In genomic region chr9:41581741-41582140, GRCm38 (mm10) we compare ENCODE assay signal across 9 mouse cellular contexts.
DNase-seq lines count a peak whose midpoint lies in the region; ATAC-seq lines count a peak whose summit lies in the region.
"Had no signal": no experiment of that assay in that cellular context is flagged by ENCODE, and none has a peak within 500 bp of the region (broad histone marks: within the 10 kb centered on the region; RNA-seq: fewer than 3 reads in every experiment).

No protein-coding gene starts in this region.

- H3K4me2 ChIP-seq in heart, embryonic 11.5 days, result peak overlapping the region; percentile 71
- H3K4me2 ChIP-seq in heart, embryonic 16.5 days (ENCODE audit: low read depth, low read length), result peak overlapping the region; percentile 67

- peak overlapping the region; percentile 73 for H3K27ac ChIP-seq in heart, embryonic 11.5 days (ENCODE audit: low read depth, low read length)
- H3K27ac ChIP-seq in brown adipose tissue, adult 24 weeks (replicated peaks; ENCODE audit: low read depth, low read length), result no peak overlapping the region
- H3K27ac ChIP-seq in heart, embryonic 16.5 days (ENCODE audit: low read length), result peak overlapping the region; percentile 87; the same call in 1 of the 2 replicates
- peak overlapping the region; percentile 97 for H3K27ac ChIP-seq in midbrain, embryonic 10.5 days (replicated peaks)

- no peak for DNase-seq in heart, postnatal 25 days (ENCODE audit: low spot score)
- no peak for DNase-seq in midbrain, embryonic 10.5 days (ENCODE audit: low spot score)
- no peak for DNase-seq in right cerebral cortex, postnatal 36 days (ENCODE audit: low spot score in 2 of 2)
- no peak for DNase-seq in layer of hippocampus, adult 18-20 months (ENCODE audit: low spot score in 2 of 2)
- DNase-seq in cerebellum, adult 11 months, result no peak
- DNase-seq: thymus, adult 2 months had no signal

- peaks cover 4% of the 10 kb centered on the region; the same call in 1 of the 2 replicates for H3K4me1 ChIP-seq in heart, embryonic 11.5 days (ENCODE audit: control insufficient read depth, insufficient read depth, low read length)
- H3K4me1 ChIP-seq in brown adipose tissue, adult 24 weeks (ENCODE audit: control insufficient read depth, insufficient read depth, insufficient read length, low read length), result no peaks in the 10 kb centered on the region; the same call in 1 of the 2 replicates
- H3K4me1 ChIP-seq in heart, embryonic 16.5 days (ENCODE audit: control insufficient read depth, insufficient read depth, low read length), result peaks cover 2% of the 10 kb centered on the region
- peaks cover 67% of the 10 kb centered on the region for H3K4me1 ChIP-seq in midbrain, embryonic 10.5 days

- H3K9me3 ChIP-seq in heart, embryonic 11.5 days (replicated peaks; ENCODE audit: control insufficient read depth, low read length), result no peaks in the 10 kb centered on the region
- H3K9me3 ChIP-seq in heart, embryonic 16.5 days (replicated peaks; ENCODE audit: control insufficient read depth, low read length), result no peaks in the 10 kb centered on the region
- H3K9me3 ChIP-seq in midbrain, embryonic 10.5 days (replicated peaks), result no peaks in the 10 kb centered on the region

- no peaks in the 10 kb centered on the region for H3K27me3 ChIP-seq in heart, embryonic 11.5 days (ENCODE audit: control insufficient read depth, insufficient read depth, low read length)
- no peaks in the 10 kb centered on the region for H3K27me3 ChIP-seq in heart, embryonic 16.5 days (ENCODE audit: control insufficient read depth, insufficient read depth, low read length)
- no peaks in the 10 kb centered on the region for H3K27me3 ChIP-seq in midbrain, embryonic 10.5 days (ENCODE audit: low read depth, poor library complexity, severe bottlenecking)

- no peaks in the 10 kb centered on the region for H3K36me3 ChIP-seq in heart, embryonic 11.5 days (ENCODE audit: control insufficient read depth, insufficient read depth, low read length)
- 0 out of 2 replicates have a peak, but pooled peaks cover under 1% of the 10 kb centered on the region for H3K36me3 ChIP-seq in heart, embryonic 16.5 days (ENCODE audit: control insufficient read depth, insufficient read depth)
- peaks cover 13% of the 10 kb centered on the region for H3K36me3 ChIP-seq in midbrain, embryonic 10.5 days

- H3K4me3 ChIP-seq in heart, embryonic 11.5 days (ENCODE audit: low read depth, low read length), result peak overlapping the region; percentile 62
- peak overlapping the region; percentile 50 for H3K4me3 ChIP-seq in brown adipose tissue, adult 24 weeks (ENCODE audit: insufficient read depth, low read depth, low read length)
- H3K4me3 ChIP-seq in heart, embryonic 16.5 days (ENCODE audit: low read length), result peak overlapping the region; percentile 79
- H3K4me3 ChIP-seq in midbrain, embryonic 10.5 days, result peak overlapping the region; percentile 80

- ATAC-seq in heart, embryonic 11.5 days (replicated peaks; ENCODE audit: insufficient number of reproducible peaks, low FRiP score, low TSS enrichment), result no peak
- no peak for ATAC-seq in heart, embryonic 16.5 days (replicated peaks; ENCODE audit: extremely low read depth, insufficient read depth, low FRiP score)

- H3K9ac ChIP-seq in heart, embryonic 11.5 days (ENCODE audit: low read depth, low read length), result peak overlapping the region; percentile 75
- peak overlapping the region; percentile 86 for H3K9ac ChIP-seq in heart, embryonic 16.5 days (ENCODE audit: low read length)

- WGBS in heart, embryonic 11.5 days (ENCODE audit: insufficient replicate concordance), result 25% methylated on average over 9 of the region's 9 CpGs
- WGBS in heart, embryonic 16.5 days, result 18% methylated on average over 9 of the region's 9 CpGs
- WGBS in midbrain, embryonic 10.5 days, result 12% methylated on average over 9 of the region's 9 CpGs

- intact Hi-C loops in heart, postnatal 25 days (cut with DNase I), result loop anchor here (2.0 to 5.0 kb wide), 2 partner anchors 104 to 369 kb away; no protein-coding TSS in a partner anchor
